Mouse (Mus musculus) heart, embryonic 14.5 days (tissue): ENCODE results near the gene Acsl4. TPM values are rescaled to one million over a fixed set of nuclear protein-coding genes. Genes with fewer than 3 reads are reported as not detected.

ENCODE experiments used
- ATAC-seq: fragments of 200-750 bp; cut with Nextera tagmentation; 2 replicates; pipeline ENCODE4 v1.8.0; 2017; ENCODE audit warnings: low read depth, moderate TSS enrichment; ENCODE audit not compliant: insufficient number of reproducible peaks, insufficient read depth, low FRiP score
- H3K27ac ChIP-seq, 2 experiments: fragments of 200-500 bp in 1 of 2; fragments of 300-500 bp in 1 of 2; sonication (generic) in 1 of 2; replicated peaks in 1 of 2; 2 replicates each; pipeline ENCODE4 v1.5.1; 2012 to 2014; ENCODE audit warnings: low read depth in 2 of 2, low read length in 2 of 2, control low read depth in 1 of 2, mild to moderate bottlenecking in 1 of 2, mixed read lengths in 1 of 2; ENCODE audit not compliant: control insufficient read depth in 1 of 2, insufficient read depth in 1 of 2
- H3K27me3 ChIP-seq: fragments of 300-500 bp; sonication (generic); 2 replicates; pipeline ENCODE4 v1.6.1; 2014; ENCODE audit warnings: mild to moderate bottlenecking, low read length, control low read depth; ENCODE audit not compliant: control insufficient read depth, insufficient read depth
- H3K36me3 ChIP-seq: fragments of 300-500 bp; sonication (generic); 2 replicates; pipeline ENCODE4 v1.6.1; 2014; ENCODE audit warnings: mild to moderate bottlenecking, control low read depth, low read length, mixed read lengths; ENCODE audit not compliant: control insufficient read depth, insufficient read depth
- H3K4me1 ChIP-seq, 2 experiments: fragments of 200-500 bp in 1 of 2; fragments of 300-500 bp in 1 of 2; sonication (generic) in 1 of 2; 2 replicates each; pipeline ENCODE4 v1.6.1; 2012 to 2014; ENCODE audit warnings: low read length in 2 of 2, control low read depth in 1 of 2, mixed read lengths in 1 of 2; ENCODE audit not compliant: control insufficient read depth in 2 of 2, insufficient read depth in 2 of 2
- H3K4me2 ChIP-seq: fragments of 300-500 bp; sonication (generic); 2 replicates; pipeline ENCODE4 v1.6.1; 2014; ENCODE audit warnings: mild to moderate bottlenecking, low read length
- H3K4me3 ChIP-seq, 2 experiments: fragments of 200-500 bp in 1 of 2; fragments of 300-500 bp in 1 of 2; sonication (generic) in 1 of 2; 2 replicates each; pipeline ENCODE4 v1.5.1; 2012 to 2014; ENCODE audit warnings: low read length in 2 of 2, mild to moderate bottlenecking in 2 of 2, control low read depth in 1 of 2, low read depth in 1 of 2, moderate library complexity in 1 of 2; ENCODE audit not compliant: control insufficient read depth in 1 of 2, insufficient read depth in 1 of 2
- H3K9ac ChIP-seq: fragments of 300-500 bp; sonication (generic); 2 replicates; pipeline ENCODE4 v1.6.1; 2014; ENCODE audit warnings: mild to moderate bottlenecking, low read length
- H3K9me3 ChIP-seq: fragments of 300-500 bp; sonication (generic); 2 replicates; pipeline ENCODE4 v1.6.1; 2016; ENCODE audit warnings: low read length, control low read depth; ENCODE audit not compliant: control insufficient read depth
- WGBS: fragments of 180-500 bp; shearing (Covaris S2); extraction: QIAGEN DNeasy Blood & Tissue Kit; methylation state at CpG from one replicate; pipeline ENCODE4 v1.1.7; 2014; 5-methylcytosine and 5-hydroxymethylcytosine counted together
- polyA plus RNA-seq: library from polyadenylated mRNA; unstranded; fragments of >200 nt; fragmentation: Nextera tagmentation; extraction: Ambion mirVana; gene quantifications from 2 replicates; pipeline ENCODE4 v1.2.1, GENCODE M21; 2014

Gene Acsl4
- 17.8 and 18.7 TPM in 2 replicates for polyA plus RNA-seq

DNA sequence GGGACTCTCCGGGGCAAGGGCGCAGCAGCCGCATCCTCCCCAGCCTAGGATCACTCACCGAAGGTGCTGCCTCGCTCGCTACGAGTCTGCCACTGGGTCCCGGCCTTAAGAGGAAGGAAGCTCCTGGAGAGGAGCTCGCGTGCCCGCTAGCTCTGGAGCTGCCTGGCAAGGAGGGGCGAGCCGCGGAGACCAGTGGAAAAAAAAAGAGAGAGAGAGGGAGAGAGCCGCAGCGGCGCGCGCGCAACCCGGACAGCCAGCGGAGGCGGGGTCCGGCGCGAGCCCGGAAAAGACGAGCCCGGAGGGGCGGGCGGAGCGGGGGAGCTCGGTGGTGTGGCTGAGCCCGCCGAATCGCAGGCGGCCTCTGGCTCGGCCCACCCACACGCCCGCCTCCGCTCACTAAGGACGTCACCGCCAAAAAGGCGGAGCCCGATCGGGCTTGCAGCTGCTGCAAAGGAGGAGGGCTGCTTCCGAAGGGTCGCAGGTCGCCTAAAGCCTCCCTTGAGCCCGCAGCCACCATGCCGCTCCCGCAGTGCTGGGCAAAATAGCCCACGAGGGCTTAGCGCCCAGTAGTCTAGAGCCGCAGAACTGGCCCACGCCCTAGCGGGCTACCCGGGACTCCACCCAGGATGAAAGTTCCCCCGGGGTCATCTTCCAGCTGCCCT lies at the start of gene Acsl4:
Gene Acsl4 (minus strand): TSS at position 289 of the 662 bp plus-strand sequence.
- H3K27ac ChIP-seq = peak within 1 kb of the TSS; percentile 85 to 92
- H3K4me2 ChIP-seq = peak within 1 kb of the TSS; percentile 67
- H3K9ac ChIP-seq = peak within 1 kb of the TSS; percentile 82
- H3K27me3 ChIP-seq = no peaks in the 10 kb centered on the region
- ATAC-seq = peak; percentile 96
- H3K4me3 ChIP-seq = peak within 1 kb of the TSS; percentile 65 to 90
- WGBS = 12% methylated on average over 56 of the region's 59 CpGs
- peaks cover 0 to 5% of the 10 kb centered on the region in 2 experiments; a peak in 1 of 4 replicates for H3K4me1 ChIP-seq
- no peaks in the 10 kb centered on the region for H3K9me3 ChIP-seq
- H3K36me3 ChIP-seq = no peaks in the 10 kb centered on the region

DNA sequence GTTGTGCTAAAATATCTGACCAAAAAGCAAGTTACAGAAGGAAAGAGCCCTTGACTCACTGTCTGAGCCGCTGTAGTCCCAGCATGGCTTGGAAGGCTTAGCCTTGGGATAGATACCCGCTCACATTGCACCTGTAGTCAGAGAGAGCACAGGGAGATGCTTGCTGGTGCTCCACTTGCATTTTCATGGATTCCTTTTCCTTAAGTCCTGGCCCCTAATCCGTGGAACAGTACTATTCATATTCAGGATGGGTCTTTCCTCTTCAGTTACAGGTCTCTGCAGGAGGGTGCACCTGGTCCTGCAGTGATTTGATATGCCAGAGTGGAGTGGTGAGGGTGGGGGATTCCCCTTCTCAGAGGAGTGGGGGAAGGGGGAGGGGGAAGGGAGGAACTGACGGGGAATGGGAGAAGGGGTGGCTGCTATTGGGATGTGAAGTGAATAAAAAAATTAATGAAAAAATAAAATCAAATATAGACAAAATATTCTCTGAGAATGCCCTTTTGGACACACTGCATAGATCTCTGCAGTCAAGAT lies 47.7 kb upstream of the Acsl4 start:
- no peak overlapping the region for H3K4me3 ChIP-seq
- ATAC-seq = no peak
- H3K9ac ChIP-seq = no peak overlapping the region
- no peaks in the 10 kb centered on the region for H3K4me1 ChIP-seq
- H3K4me2 ChIP-seq = no peak overlapping the region
- H3K9me3 ChIP-seq = no peaks in the 10 kb centered on the region
- H3K27me3 ChIP-seq = no peaks in the 10 kb centered on the region
- no peak overlapping the region for H3K27ac ChIP-seq
- H3K36me3 ChIP-seq = no peaks in the 10 kb centered on the region
- WGBS = 55% methylated on average over 4 of the region's 4 CpGs

DNA sequence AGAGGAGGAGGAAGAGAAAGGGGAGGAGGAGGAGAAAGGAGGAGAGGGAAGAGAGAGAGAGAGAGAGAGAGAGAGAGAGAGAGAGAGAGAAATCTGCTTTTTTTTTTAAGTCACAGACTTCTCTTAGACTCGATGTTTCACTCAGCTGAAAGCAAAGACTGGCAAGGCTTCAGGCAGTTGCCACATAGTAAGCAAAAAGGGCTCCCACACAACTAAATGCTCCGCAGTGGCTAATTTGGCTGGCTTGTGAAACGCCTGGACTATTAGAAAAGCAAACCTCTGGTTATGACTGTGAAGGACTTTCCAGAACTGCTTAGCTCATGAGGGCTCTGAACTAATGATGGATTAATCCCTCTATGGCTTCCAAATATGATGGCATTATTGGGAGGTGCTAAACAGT lies 42.5 kb upstream of the Acsl4 start:
- H3K9ac ChIP-seq = no peak overlapping the region
- no peaks in the 10 kb centered on the region for H3K36me3 ChIP-seq
- no peaks in the 10 kb centered on the region for H3K9me3 ChIP-seq
- no peak for ATAC-seq
- H3K27me3 ChIP-seq = no peaks in the 10 kb centered on the region
- no peak overlapping the region for H3K4me3 ChIP-seq
- H3K27ac ChIP-seq = no peak overlapping the region
- no peaks in the 10 kb centered on the region for H3K4me1 ChIP-seq
- H3K4me2 ChIP-seq = no peak overlapping the region
- 73% methylated on average over 3 of the region's 3 CpGs for WGBS

DNA sequence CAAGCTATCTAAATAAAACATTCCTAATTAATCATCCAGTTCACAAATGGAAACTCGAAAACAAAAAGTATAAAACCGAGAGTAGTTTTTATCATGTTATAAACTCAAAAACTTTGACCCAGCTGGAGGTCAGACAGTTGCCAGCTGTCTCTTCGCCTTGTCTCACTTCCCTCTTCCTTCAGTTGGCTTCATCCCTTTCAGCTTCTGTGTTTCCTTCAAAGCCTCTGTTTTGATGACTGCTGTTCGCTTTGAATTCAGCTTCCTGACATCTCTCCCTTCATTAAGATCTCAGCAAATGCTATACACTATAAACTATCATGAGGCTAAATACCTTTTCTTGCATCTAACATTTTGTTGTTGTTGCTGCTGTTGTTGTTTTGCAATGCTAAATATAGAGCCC lies 36.8 kb upstream of the Acsl4 start:
- WGBS = 55% methylated on average over 4 of the region's 4 CpGs
- H3K4me1 ChIP-seq = no peaks in the 10 kb centered on the region
- H3K9me3 ChIP-seq = no peaks in the 10 kb centered on the region
- H3K27ac ChIP-seq = no peak overlapping the region
- no peak overlapping the region for H3K9ac ChIP-seq
- H3K27me3 ChIP-seq = no peaks in the 10 kb centered on the region
- no peaks in the 10 kb centered on the region for H3K36me3 ChIP-seq
- no peak for ATAC-seq
- no peak overlapping the region for H3K4me3 ChIP-seq
- no peak overlapping the region for H3K4me2 ChIP-seq

DNA sequence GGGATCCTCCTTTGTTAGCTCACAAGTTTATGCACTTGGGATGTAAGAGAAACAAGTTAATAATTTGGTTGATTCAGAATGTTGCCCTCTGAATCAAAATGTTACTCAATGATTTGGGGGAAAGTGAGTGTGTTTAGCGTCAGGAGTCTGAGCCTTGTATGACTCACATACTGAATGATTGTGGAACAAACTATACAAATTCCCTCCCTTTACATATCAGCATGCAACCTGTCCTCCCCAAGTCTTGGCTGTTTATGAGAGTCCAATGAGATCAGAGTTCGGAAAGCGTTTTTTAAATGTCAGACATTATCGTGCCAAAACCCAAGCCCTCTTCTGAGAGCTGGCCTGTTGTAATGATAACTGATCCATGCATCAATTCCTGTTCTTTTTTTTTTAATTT lies 36.3 kb upstream of the Acsl4 start:
- no peaks in the 10 kb centered on the region for H3K4me1 ChIP-seq
- no peak for ATAC-seq
- H3K4me2 ChIP-seq = no peak overlapping the region
- no peaks in the 10 kb centered on the region for H3K27me3 ChIP-seq
- no peak overlapping the region for H3K27ac ChIP-seq
- no peak overlapping the region for H3K4me3 ChIP-seq
- no peaks in the 10 kb centered on the region for H3K36me3 ChIP-seq
- no peaks in the 10 kb centered on the region for H3K9me3 ChIP-seq
- no peak overlapping the region for H3K9ac ChIP-seq
- WGBS = 71% methylated on average over 4 of the region's 4 CpGs

DNA sequence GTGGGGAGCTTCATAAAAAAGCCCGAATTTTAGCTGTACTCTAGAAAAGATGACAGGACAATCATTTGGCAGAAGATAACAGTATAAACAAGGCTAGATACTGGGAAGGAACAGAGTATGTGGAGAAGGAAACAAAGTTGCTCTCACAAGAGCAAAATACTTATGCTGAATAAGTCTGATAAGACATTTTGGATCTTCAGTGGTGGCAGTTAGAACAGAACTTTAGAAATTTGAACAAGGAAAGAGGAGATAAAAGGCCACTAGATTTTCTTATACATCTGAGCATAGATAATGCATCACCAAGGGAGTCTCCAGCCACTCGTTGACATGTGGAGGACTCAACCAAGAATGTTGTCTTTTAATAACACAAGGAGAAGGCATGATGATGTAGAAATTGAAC lies 23.5 kb upstream of the Acsl4 start:
- Histone ChIP-seq H3K27ac (no peak overlapping the region), H3K27me3 (no peaks in the 10 kb centered on the region), H3K4me3 (no peak overlapping the region), H3K9ac (no peak overlapping the region), H3K9me3 (no peaks in the 10 kb centered on the region), H3K4me2 (no peak overlapping the region), H3K36me3 (no peaks in the 10 kb centered on the region), H3K4me1 (no peaks in the 10 kb centered on the region)
- 42% methylated on average over 2 of the region's 2 CpGs for WGBS
- no peak for ATAC-seq

DNA sequence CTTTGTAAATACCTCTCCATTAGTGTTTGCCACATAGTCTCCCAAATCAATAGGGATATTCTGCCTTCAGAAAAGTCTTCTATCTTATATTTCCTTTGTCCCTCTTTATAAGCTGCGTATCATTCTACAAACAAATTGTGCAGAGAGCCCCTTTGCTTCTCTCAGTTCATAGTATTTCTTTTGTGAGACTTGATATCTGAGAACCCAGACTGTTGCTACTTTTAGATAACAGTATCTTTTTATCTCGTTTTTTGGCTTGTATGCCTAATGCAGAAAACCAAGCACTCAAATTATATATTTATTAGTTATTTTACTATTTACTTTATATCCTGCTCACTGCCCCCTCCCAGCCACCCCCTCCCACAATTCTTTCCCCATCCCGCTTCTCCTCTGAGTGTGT lies 19.7 kb upstream of the Acsl4 start:
- Histone ChIP-seq H3K9me3 (no peaks in the 10 kb centered on the region), H3K27me3 (no peaks in the 10 kb centered on the region), H3K27ac (no peak overlapping the region), H3K36me3 (no peaks in the 10 kb centered on the region), H3K4me2 (no peak overlapping the region), H3K4me3 (no peak overlapping the region), H3K9ac (no peak overlapping the region), H3K4me1 (no peaks in the 10 kb centered on the region)
- WGBS = 65% methylated on average over 3 of the region's 3 CpGs
- no peak for ATAC-seq

DNA sequence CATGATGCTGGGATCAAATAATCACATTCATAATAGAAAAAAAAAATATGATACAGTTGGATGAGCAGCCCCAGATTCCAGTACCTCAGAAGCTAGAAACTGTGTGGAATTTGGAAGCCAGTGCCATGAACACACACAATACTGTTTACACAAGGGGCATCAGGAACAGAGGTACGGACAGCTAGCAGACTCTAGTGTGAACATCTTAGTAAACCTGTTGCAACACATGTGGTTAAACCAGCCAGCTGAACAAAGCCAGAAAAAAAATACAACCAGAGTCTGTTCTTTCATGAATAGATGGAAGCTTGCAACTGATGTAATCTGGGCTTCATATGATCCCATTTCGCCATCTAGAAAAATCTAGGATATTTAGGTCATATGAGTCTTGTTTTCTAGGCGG lies 19.0 kb upstream of the Acsl4 start:
- H3K9me3 ChIP-seq = no peaks in the 10 kb centered on the region
- WGBS = 79% methylated on average over 3 of the region's 3 CpGs
- H3K4me2 ChIP-seq = no peak overlapping the region
- no peaks in the 10 kb centered on the region for H3K36me3 ChIP-seq
- no peak overlapping the region for H3K4me3 ChIP-seq
- no peaks in the 10 kb centered on the region for H3K27me3 ChIP-seq
- H3K4me1 ChIP-seq = no peaks in the 10 kb centered on the region
- H3K9ac ChIP-seq = no peak overlapping the region
- ATAC-seq = no peak
- H3K27ac ChIP-seq = no peak overlapping the region
